Mouse (Mus musculus): ENCODE measurements at regions not wholly inside any gene's neighbourhood (a gene's known extent, or its start where the extent isn't known, plus 50 kb on each side); places are given as distances from the start of the nearest gene placed in this dataset.

- TF ChIP-seq EP300 (IDR thresholded peaks at IDR 0.05; ENCODE audit: insufficient read depth, low read depth, low read length) (no peak), POLR2A (IDR thresholded peaks at IDR 0.05; ENCODE audit: insufficient read depth, low read depth, low read length) (no peak)
Observed at GRCm38 (mm10) chr10:24519795-24520512, 75.3 kb upstream of the Ccn2 start.
